Mouse (Mus musculus) testis, adult 2 months (tissue): Measurements from ENCODE around the gene Ddit4.

Experiments used
- CTCF ChIP-seq: fragments of 200-500 bp; IDR thresholded peaks from 2 replicates; pipeline ENCODE4 v1.5.1; 2012; ENCODE audit warnings: low read depth, mild to moderate bottlenecking, inconsistent platforms, low read length, moderate library complexity; ENCODE audit not compliant: control insufficient read depth, insufficient read depth, insufficient replicate concordance
- POLR2A ChIP-seq: fragments of 200-500 bp; IDR thresholded peaks from 2 replicates; pipeline ENCODE4 v1.6.1; 2012; ENCODE audit warnings: low read depth, mild to moderate bottlenecking, inconsistent platforms, low read length, moderate library complexity; ENCODE audit not compliant: control insufficient read depth

DNA sequence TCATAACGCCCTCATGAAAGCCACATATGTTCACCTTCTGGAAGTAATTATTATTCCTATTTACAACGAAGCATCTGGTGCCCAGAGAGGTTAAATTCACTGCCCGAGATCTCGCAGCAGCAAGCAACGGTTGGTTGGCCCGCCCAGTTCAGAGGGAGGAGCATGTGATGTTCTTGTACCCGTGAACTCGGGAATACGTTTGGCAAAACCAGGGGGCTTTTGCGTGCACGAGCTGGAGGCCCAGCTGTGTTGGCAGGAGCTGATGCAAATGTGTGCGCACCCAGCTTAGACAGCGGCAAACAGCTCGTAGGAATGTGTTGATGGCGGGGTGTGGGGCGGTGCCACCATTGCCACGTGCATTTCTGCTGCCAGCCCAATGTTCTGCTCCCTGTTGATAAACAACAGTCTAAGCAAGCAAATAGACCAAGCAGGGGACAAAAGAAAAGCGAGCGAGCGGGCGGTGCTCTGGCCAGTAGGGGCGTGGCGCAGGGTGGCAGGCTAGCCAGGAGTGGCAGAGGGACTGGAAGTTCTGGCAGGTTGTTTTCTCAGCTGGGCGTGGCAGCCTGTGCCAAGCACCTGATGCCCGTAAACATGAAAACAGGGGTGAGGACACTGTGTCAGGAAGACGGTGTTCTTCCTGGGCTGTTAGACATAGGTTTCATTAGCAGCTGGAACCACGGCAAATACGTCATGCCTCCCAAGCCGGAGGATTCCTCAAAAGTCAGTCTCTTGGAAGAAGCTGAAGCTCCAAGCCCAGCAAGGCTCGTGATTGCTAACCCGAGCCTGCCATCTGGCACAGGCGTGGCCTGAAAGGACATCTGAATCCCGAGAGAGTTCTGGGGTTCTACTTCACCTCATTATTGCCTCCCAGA lies 30.6 kb downstream of the Ddit4 start:
- TF ChIP-seq CTCF (no peak), POLR2A (no peak)
